Mouse (Mus musculus) liver, adult 2 months (tissue): ENCODE results near the gene Evx1. TPM values are rescaled to one million over a fixed set of nuclear protein-coding genes. Genes with fewer than 3 reads are reported as not detected.

Experiments
- DNase-seq: peaks from one replicate; pipeline ENCODE4 v3.0.0-alpha.2; 2011; ENCODE audit warnings: low read depth, low spot score; ENCODE audit errors: extremely low read depth
- H3K27ac ChIP-seq: fragments of 200-500 bp; replicated peaks from 2 replicates; pipeline ENCODE4 v1.5.1; 2012; ENCODE audit warnings: low read depth, mild to moderate bottlenecking, control low read depth, inconsistent platforms, low read length; ENCODE audit not compliant: insufficient read depth
- H3K27me3 ChIP-seq: fragments of 200-500 bp; 2 replicates; pipeline ENCODE4 v1.6.1; 2012; ENCODE audit warnings: mild to moderate bottlenecking, moderate library complexity, low read length, inconsistent platforms; ENCODE audit not compliant: control insufficient read depth, insufficient read depth
- H3K36me3 ChIP-seq: fragments of 200-500 bp; 2 replicates; pipeline ENCODE4 v1.6.1; 2012; ENCODE audit warnings: low read length, inconsistent platforms; ENCODE audit not compliant: control insufficient read depth, insufficient read depth
- H3K4me1 ChIP-seq: fragments of 200-500 bp; 2 replicates; pipeline ENCODE4 v1.6.1; 2011; ENCODE audit warnings: low read length; ENCODE audit not compliant: control insufficient read depth, insufficient read depth
- H3K4me3 ChIP-seq: fragments of 200-500 bp; 2 replicates; pipeline ENCODE4 v1.5.1; 2011; ENCODE audit warnings: low read depth, mild to moderate bottlenecking, control low read depth, low read length, moderate library complexity; ENCODE audit not compliant: insufficient read depth
- H3K79me2 ChIP-seq: fragments of 200-500 bp; 2 replicates; pipeline ENCODE4 v1.6.1; 2012; ENCODE audit warnings: inconsistent platforms, mild to moderate bottlenecking, low read length, moderate library complexity; ENCODE audit not compliant: control insufficient read depth, insufficient read depth
- H3K9ac ChIP-seq: fragments of 200-500 bp; 2 replicates; pipeline ENCODE4 v1.6.1; 2012; ENCODE audit warnings: low read depth, mild to moderate bottlenecking, control low read depth, inconsistent platforms, low read length
- CTCF ChIP-seq: fragments of 200-500 bp; IDR thresholded peaks from 2 replicates; pipeline ENCODE4 v1.5.1; 2011; ENCODE audit warnings: low read depth, low read length, control low read depth
- POLR2A ChIP-seq: fragments of 200-500 bp; IDR thresholded peaks from 2 replicates; pipeline ENCODE4 v1.6.1; 2011; ENCODE audit warnings: low read length, control low read depth; ENCODE audit not compliant: insufficient read depth; ENCODE audit errors: extremely low read depth
- WGBS: fragments of 180-500 bp; shearing (Covaris S2); methylation state at CpG from one replicate; pipeline ENCODE4 v1.1.7; 2018; 5-methylcytosine and 5-hydroxymethylcytosine counted together
- polyA plus RNA-seq: library from polyadenylated mRNA; depleted of rRNA; stranded (reverse); fragments of >200 nt; gene quantifications from 2 replicates; pipeline ENCODE4 v1.2.3, GENCODE M21; 2012
- total RNA-seq: library from RNA; depleted of rRNA; stranded (reverse); fragments of >200 nt; gene quantifications from 2 replicates; pipeline ENCODE4 v1.2.3, GENCODE M21; 2014

Evx1 gene
- total and polyA plus RNA-seq, 2 experiments: not detected

- no peak overlapping the region for H3K9ac ChIP-seq
- DNase-seq: peak; percentile 18
- no peaks in the 10 kb centered on the region for H3K36me3 ChIP-seq
- no peak overlapping the region for H3K27ac ChIP-seq
- TF ChIP-seq CTCF (no peak), POLR2A (no peak)
- H3K4me3 ChIP-seq: no peak overlapping the region
- no peaks in the 10 kb centered on the region for H3K79me2 ChIP-seq
- WGBS: 4% methylated on average over 24 of the region's 24 CpGs
- peaks cover 52% of the 10 kb centered on the region for H3K27me3 ChIP-seq
- H3K4me1 ChIP-seq: peaks cover 6% of the 10 kb centered on the region; the same call in 1 of the 2 replicates
Observed at GRCm38 (mm10) chr6:52310366-52310765, 2.9 kb upstream of the Evx1 start.

- TF ChIP-seq CTCF: no peak
- WGBS: 15% methylated on average over 6 of the region's 6 CpGs
- no peak for DNase-seq
- Histone ChIP-seq H3K27ac (no peak overlapping the region), H3K27me3 (peaks cover 60% of the 10 kb centered on the region), H3K79me2 (no peaks in the 10 kb centered on the region), H3K4me1 (peaks cover 2% of the 10 kb centered on the region; the same call in 1 of the 2 replicates), H3K9ac (no peak overlapping the region), H3K4me3 (no peak overlapping the region), H3K36me3 (no peaks in the 10 kb centered on the region)
Observed at GRCm38 (mm10) chr6:52311661-52312557, 1.4 kb upstream of the Evx1 start.

GRCm38 (mm10) chr6:52312558-52312915, 761 bp upstream of the Evx1 start:
- no peaks in the 10 kb centered on the region for H3K79me2 ChIP-seq
- H3K27me3 ChIP-seq: peaks cover 64% of the 10 kb centered on the region
- H3K4me3 ChIP-seq: no peak overlapping the region
- 5% methylated on average over 8 of the region's 8 CpGs for WGBS
- H3K27ac ChIP-seq: no peak overlapping the region
- H3K4me1 ChIP-seq: peaks cover 2% of the 10 kb centered on the region; the same call in 1 of the 2 replicates
- no peaks in the 10 kb centered on the region for H3K36me3 ChIP-seq
- H3K9ac ChIP-seq: no peak overlapping the region
- no peak for DNase-seq
- TF ChIP-seq POLR2A: no peak
- TF ChIP-seq CTCF: no peak

- WGBS: 4% methylated on average over 27 of the region's 27 CpGs
- peaks cover 62% of the 10 kb centered on the region for H3K27me3 ChIP-seq
Observed at GRCm38 (mm10) chr6:52314304-52315100, 1.2 kb downstream of the Evx1 start.

GRCm38 (mm10) chr6:52315441-52316412, 2.4 kb downstream of the Evx1 start:
- Histone ChIP-seq H3K27me3 (peaks cover 53% of the 10 kb centered on the region), H3K36me3 (no peaks in the 10 kb centered on the region), H3K27ac (no peak overlapping the region), H3K9ac (no peak overlapping the region), H3K4me3 (no peak overlapping the region), H3K79me2 (no peaks in the 10 kb centered on the region), H3K4me1 (no peaks in the 10 kb centered on the region)
- 8% methylated on average over 27 of the region's 27 CpGs for WGBS
- TF ChIP-seq CTCF (no peak), POLR2A (no peak)
- DNase-seq: no peak

More at GRCm38 (mm10) chr6:52314304-52315100, 1.2 kb downstream of the Evx1 start:
- Histone ChIP-seq H3K4me3 (no peak overlapping the region), H3K79me2 (no peaks in the 10 kb centered on the region), H3K4me1 (peaks cover 2% of the 10 kb centered on the region; the same call in 1 of the 2 replicates), H3K36me3 (no peaks in the 10 kb centered on the region), H3K9ac (no peak overlapping the region), H3K27ac (no peak overlapping the region)
- no peak for DNase-seq
- no peak for TF ChIP-seq POLR2A
- no peak for TF ChIP-seq CTCF
